Mouse (Mus musculus): ENCODE measurements around the gene Dhx9.
"Not testable (repeated sequence)": the region's sequence is repeated elsewhere in the genome, so short reads cannot be mapped to it uniquely, and the experiment has no call there.

Gene Dhx9

DNA sequence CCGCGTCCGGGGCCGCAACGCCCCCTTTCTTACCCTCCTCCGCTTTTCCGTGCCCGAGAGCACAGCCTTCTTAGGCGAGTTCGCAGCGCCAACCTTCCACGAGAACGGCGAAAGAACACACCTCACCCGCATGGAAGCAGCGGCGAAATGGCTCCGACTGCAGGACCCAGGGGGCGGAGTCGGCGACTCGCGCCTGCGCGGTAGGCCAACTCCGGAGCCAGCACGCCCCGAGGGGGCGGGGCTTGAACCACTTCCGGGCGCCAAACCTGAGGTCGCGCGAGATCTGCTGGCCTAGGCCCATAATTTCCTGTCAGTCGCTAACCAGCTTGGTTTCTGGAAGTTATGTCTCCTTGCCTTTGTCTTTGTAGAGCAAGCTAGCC lies at the start of gene Dhx9:
Dhx9 (minus strand) TSS at position 161 of the 380 bp plus-strand sequence.
- DNase-seq (ENCODE audit: low spot score in 2 of 2) = peak; percentile 99

DNA sequence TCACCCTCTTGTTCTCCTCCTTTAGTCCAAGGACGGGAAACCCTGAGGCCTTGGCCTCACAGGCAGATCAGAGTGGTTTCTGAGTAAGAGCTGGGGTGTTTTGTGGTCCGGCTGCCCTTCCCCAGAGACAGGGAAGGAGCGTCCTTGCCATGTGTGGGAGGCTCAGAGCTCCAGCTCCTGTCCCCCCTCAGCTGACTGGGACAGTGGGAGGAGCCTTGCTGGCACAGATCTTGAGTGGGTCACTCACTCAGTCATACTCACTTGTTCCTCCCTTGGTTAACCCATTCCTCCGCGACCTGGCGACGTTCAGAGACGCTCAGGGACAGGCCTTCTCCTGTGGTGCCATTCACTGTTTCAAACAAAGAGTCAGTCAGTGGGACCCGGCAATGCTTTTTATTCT lies 48.2 kb upstream of the Dhx9 start:
- peak in 1 of 2 experiments; percentile 25 for DNase-seq (ENCODE audit: low spot score in 2 of 2)

DNA sequence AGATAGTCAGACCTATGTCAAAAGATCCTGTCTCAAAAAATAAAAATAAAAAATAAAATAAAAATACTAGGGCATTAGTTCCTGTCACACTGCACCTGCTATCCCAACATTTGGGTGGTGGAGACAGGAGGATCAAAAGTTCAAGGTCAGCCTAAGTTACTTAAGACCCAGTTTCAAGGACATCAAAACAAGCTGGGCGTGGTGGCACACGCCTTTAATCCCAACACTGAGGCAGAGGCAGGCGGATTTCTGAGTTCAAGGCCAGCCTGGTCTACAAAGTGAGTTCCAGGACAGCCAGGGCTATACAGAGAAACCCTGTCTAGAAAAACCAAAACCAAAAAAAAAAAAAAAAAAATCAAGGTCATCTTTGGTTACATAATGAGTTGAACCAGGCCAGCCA lies 45.4 kb upstream of the Dhx9 start:
- not testable (repeated sequence) for DNase-seq (ENCODE audit: low spot score in 2 of 2)

DNA sequence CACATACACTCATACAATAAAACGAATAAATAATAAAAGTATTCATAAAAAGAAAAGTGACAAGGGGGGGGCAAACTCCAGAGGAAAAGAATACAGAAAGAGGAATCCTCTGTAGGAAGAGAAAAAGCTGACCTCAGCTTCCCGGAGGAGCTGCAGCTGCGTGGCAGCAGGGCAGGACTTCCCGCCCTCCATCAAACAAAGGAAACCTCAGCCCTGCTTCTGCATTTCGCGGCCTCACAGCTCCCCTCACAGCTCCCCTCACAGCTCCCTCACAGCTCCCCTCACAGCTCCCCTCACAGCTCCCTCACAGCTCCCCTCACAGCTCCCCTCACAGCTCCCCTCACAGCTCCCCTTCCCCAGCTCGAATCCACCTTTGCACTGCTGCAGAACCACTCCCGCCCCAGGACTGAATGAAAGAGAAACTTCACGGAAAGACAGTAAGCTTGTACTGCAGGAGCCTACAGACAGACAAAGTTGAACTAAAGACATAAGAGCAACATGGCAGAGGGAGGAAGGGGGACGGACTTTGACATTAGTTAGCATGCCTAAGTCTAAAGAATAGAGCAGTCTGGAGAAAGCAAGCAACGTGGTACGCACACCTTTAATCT lies 44.9 kb upstream of the Dhx9 start:
- DNase-seq (ENCODE audit: low spot score in 2 of 2) = no peak

DNA sequence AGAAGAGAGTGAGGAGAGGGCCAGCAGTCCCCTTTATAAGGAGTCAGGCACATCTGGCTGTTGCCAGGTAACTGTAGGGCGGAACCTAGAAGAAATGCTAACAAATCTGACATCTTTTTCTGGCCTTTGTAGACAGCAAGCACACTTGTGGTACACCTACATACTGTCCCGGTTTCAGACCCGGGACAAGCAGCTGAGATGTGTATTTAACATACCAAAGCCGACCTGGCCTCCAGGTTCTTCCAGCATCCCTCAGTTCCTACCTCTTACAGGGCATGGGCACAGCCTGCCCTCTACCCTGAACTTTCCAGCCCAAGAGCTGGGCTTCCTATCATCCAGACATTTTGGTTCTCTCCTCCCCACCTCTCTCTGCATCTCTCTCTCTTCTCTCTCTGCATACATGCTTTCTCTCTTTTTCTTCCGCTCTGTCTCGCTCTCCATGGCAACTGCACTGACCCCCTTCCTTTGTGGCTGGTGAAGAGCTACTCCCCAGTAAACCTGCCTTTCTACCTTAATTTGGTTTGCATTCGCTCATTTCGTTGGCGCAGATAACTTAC lies 44.3 kb upstream of the Dhx9 start:
- no peak for DNase-seq (ENCODE audit: low spot score in 2 of 2)

DNA sequence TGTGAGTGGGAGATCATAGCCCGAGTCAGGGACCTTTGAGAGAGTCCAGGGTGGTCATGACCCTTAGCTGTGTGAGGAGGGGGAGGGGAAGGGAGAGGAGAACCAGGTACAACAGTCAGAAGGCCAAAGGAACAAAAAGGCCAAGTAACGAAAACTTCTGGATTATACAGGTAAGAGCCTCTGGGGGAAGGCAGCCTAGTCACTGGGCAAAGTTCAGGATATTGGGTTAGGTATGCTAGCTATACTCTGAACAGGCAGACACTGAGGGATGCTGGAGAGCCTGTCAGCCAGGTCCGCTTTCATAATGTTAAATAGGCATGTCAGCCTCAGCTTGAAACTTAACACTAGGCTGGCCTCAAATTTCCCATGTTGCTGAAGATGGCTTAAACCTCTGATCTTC lies 34.7 kb upstream of the Dhx9 start:
- DNase-seq (ENCODE audit: low spot score in 2 of 2) = no peak

DNA sequence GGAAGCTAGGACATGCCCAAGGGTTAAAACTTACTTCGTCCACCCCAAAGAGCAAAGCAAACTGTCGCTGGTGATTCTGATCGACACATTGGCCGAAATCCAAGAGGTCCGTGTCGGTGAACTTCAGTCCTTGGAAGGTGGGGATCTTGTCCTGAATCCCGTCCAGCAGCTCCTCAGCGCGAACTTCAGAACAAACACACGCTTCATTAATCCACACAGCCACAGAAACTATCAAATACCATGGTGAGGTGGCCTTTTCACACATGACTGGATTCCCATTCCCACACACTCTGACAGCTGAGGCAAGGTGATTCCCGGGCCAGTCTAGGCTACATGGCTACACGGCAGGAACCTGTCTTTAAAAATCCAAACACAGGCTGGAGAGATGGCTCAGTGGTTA lies 27.9 kb upstream of the Dhx9 start:
- no peak for DNase-seq (ENCODE audit: low spot score in 2 of 2)

DNA sequence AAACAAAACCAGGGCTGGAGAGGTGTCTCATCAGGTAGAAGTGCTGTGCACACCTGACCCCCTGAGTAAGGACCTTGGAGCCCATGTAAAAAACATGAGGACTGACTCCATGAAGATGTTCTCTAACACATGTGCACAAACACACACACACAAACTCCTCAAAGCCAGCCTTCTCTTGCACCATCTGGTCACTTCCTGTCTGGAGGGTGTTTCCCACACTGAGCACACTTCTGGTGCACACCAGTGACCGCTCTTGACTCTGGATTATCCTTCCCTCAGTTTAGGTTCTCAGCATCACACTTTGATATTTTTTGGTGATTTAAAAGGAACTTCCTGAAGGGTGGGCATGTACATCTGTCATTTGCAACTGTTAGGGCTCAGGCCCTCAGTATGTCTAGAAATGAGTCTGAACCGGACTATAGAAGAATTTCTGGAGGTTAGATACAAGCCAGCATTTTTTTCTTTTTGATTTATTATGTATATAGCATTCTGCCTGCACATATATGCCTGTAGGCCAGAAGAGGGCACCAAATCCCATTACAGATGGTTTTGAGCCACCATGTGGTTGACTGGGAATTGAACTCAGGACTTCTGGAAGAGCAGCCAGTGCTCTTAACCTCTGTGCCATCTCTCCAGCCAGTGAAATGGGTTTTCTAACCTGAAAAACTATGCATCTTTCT lies 23.0 kb upstream of the Dhx9 start:
- DNase-seq (ENCODE audit: low spot score in 2 of 2) = no peak

DNA sequence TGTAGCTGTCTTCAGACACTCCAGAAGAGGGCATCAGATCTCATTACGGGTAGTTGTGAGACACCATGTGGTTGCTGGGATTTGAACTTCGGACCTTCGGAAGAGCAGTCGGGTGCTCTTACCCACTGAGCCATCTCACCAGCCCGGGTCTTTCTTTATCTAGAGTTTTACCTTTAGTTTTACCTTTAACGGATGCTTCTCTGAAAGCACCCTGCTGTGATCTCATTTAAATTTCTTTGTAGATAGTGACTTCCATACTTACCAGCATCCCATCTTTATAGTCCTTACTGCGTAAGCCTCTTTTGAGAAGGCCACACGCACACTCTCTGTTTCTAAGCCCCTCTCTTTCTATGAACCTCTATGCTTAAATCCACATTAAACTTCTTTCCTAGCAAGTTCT lies 22.1 kb upstream of the Dhx9 start:
- DNase-seq (ENCODE audit: low spot score in 2 of 2) = not testable (repeated sequence)

DNA sequence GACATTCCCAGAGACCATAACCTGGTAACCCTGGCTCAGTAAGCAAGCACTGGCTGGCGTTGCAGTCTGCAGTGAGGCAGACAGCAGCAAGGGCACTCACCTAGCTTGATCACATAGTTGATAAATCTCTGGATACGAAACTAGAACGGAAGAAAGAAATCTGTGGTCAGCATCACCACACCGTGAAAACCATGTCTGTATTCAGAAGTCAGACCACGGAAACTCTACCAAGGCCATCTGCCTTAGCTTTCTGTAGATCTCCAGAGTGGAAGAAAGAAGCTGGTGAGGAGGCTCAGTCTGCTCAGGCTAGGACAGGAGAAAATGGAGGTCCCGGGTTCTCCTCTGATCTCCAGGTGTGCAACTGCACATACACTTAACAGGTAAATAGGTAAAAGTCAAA lies 21.6 kb upstream of the Dhx9 start:
- no peak for DNase-seq (ENCODE audit: low spot score in 2 of 2)

DNA sequence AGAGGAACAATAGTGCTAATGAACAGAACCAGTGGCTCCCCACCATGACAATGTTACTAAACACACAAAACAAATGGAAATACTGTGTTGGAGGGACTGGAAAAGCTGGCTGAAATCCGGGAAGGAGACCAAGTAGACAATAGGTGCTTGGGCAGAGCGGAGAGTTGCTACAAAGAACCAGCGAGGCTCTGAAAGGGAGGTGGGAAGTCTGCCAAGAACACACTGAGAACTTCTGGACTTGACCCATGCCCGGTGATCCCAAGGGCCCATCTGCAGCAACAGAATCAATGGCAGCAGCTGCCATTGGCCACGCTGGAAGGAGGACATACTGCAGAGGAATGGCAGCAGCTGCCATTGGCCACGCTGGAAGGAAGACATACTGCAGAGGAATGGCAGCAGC lies 18.8 kb upstream of the Dhx9 start:
- DNase-seq (ENCODE audit: low spot score in 2 of 2) = peak in 1 of 2 experiments; percentile 35

DNA sequence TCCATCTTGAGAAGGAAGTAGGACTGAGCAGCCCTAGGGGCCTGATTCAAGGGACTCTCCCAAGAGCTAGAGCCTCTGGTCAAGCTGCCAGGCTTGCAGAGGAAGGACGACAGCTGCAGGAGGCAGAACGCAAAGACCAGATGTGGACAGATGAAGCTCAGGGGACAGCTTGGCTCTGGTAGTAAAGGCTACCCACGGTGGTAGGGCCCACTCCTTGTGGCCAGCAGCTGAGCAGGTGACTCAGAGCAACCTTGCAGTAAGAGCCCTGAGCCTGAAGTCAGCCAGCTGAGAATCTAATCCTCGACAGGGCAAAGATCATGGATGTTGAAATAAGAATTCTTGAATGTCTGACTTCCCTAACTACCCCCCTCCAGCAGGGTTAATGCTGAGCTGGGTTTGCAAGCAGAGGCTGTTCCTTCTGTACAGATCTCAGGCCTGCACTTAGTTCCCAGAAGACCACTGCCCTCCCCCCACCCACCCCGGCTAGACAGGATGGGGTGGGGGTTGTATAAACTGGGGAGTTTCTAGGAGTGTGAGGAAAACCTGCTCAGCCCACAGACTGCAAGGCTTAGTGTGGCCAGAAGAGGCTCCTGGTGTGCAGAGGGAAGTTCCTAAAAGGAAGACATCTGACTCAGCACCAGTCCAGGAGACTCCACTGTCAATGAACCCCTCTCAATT lies 14.3 kb upstream of the Dhx9 start:
- no peak for DNase-seq (ENCODE audit: low spot score in 2 of 2)

DNA sequence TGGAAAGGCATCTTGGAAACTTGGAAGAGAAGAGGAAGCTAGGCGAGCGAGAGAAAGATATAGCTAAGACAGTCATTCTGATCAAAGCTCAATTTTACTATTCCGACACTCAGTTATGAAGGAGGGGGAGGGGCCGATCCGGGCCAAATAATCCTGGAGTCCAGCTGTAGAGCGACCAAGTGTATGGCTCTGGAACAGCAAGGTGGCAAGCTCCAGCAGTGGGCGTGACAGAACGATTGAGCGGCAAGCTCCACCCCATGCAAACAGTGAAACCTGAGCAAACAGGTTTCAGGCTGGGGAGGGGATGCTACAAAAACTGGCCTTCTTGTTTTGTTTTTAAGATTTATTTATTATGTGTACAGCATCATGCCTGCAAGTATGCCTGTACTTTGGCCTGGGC lies 12.6 kb upstream of the Dhx9 start:
- no peak for DNase-seq (ENCODE audit: low spot score in 2 of 2)

DNA sequence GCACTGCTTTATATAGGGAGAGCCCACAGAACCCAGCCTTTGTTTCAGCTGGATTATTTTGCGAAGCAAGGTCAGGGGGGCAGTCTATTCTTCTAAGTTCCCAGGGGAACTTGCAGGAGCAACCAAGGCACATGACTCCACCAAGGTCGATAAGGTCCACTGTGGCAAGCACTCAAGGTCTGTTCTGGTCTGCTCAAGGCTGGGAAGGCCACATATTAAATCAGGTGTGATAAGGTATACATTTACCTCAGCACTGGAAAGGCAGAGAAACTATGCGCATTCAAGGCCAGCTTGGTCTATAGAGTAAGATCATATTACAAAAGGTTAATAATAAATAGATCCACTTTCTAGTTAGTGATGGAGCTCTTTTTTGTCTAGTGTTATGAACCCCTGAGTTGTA lies 8.6 kb upstream of the Dhx9 start:
- DNase-seq (ENCODE audit: low spot score in 2 of 2) = no peak

DNA sequence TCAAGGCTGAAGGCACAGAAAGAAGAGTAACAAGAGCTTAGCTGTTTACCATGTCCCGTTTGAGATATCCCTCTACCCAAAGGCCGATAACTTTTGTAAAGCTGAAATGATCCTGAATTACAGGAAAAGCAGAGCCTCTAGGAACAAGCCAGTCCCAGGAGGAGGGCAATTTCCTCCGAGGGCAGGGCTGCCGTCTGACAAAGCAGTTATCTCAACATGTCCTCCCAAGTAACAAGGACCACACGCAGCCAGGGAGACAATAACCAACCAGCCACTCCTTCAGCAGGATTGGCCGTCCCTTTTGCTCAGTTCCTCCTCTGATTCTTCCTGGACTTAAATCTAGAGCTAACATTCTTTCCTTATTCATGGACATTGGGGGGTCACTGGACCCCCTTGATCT lies 6.5 kb upstream of the Dhx9 start:
- DNase-seq (ENCODE audit: low spot score in 2 of 2) = no peak

DNA sequence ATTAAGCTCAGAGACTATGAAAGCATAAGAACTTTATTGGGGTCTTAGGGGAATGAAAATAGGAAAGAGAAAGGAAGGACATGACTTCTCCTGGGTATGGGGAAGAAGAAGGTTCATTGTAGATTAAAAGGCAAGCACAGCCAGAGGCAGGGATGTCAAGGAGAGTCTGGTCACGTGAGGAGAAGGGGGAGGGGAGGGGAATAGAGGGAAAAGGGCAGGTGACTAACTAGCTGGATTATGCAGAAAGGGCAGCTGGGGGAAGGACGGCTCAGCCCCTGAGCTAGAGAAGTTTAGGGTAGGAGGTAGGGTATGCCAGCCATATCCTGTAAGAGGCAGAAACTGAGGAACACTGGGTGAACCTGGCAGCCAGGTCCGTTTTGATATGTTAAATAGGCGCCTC lies 5.9 kb upstream of the Dhx9 start:
- no peak for DNase-seq (ENCODE audit: low spot score in 2 of 2)

DNA sequence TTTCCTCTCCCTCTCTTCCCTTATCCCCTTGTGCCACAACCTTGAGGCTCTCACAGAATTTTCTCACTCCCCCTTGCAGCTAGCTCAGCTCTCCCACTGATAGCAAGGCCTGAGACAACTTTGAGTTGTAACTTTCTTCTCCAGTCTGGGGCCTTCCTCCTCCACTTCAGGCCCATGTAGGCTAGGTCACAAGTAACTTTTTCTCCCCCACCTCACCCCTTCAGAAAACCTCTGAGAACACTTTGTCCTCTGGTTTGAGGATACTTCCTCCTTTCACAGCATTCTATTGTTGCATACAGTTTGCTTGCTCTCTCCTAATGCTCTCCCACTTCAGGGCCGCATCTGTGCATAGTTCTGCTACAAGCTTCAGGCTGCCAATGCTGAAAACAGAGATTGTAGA lies 4.4 kb upstream of the Dhx9 start:
- DNase-seq (ENCODE audit: low spot score in 2 of 2) = no peak

DNA sequence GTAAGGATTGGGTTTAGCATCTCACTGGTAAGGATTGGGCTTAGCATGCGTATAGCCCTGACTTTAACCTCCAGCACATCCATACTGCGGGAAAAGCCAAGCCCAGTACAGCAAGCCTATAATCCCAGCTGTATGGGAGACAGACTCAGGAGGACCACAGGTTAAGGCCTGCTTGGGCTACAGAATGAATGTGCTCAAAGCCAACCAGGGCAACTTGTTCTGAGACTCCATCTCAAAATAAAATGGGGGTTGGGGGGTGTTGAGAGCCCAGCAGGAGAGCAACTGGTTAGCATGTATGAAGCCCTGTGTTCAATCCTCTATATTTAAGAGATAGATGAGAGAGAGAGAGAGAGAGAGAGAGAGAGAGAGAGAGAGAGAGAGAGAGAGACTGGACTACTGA lies 3.9 kb upstream of the Dhx9 start:
- DNase-seq (ENCODE audit: low spot score in 2 of 2) = no peak

DNA sequence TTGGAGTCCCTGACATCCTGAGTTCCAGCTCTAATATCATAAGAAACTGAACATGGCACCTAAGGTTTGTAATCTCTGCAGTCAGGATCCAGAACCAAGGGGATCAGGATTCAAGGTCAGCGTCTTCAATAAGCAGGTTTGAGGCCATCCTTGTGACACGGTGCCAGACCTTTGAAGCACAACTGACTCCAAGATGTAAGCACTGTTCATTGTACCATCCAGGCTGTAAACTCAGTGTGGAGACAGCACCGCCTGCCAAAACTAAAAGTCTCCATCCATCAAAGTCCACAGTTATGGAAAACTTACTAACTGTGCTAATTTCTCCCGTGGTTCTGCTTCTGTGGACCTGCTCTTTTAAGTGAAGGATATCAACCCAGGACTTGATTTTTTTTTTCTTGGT lies 2.5 kb upstream of the Dhx9 start:
- DNase-seq (ENCODE audit: low spot score in 2 of 2) = no peak

DNA sequence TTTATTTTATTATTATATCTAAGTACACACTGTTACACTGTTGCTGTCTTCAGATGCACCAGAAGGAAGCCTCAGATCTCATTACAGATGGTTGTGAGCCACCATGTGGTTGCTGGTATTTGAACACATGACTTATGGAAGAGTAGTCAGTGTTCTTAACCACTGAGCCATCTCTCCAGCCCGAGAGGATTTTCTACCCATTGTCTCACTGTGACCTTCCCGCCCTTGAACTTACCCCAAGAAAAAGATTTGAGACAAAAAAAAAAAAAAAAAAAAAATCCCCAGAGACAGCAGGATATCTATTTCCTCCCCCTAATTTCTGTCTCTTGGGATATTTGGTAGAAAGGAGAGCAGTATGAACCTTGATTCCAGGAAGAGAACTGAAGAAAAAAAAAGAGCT lies 2.1 kb upstream of the Dhx9 start:
- no peak for DNase-seq (ENCODE audit: low spot score in 2 of 2)

DNA sequence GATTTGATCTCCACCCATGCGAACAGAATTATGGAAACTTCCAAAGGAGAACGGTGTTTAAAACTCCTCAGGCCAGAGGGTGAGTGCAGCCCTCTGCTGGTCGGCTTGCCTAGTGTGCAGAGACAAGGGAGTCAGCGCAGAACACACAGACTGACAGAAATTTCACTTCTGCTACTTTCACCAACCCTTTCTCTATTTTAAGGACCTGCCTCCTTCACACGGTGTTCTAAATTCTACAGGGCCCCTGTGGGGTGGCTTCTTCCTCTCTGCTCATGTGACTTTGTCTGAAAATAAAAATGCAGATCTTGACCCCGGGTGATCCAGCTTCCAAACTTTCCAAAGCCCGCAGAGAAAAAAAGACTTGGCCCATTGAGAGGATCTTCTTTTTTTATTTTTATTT lies 1.7 kb upstream of the Dhx9 start:
- DNase-seq (ENCODE audit: low spot score in 2 of 2) = no peak

DNA sequence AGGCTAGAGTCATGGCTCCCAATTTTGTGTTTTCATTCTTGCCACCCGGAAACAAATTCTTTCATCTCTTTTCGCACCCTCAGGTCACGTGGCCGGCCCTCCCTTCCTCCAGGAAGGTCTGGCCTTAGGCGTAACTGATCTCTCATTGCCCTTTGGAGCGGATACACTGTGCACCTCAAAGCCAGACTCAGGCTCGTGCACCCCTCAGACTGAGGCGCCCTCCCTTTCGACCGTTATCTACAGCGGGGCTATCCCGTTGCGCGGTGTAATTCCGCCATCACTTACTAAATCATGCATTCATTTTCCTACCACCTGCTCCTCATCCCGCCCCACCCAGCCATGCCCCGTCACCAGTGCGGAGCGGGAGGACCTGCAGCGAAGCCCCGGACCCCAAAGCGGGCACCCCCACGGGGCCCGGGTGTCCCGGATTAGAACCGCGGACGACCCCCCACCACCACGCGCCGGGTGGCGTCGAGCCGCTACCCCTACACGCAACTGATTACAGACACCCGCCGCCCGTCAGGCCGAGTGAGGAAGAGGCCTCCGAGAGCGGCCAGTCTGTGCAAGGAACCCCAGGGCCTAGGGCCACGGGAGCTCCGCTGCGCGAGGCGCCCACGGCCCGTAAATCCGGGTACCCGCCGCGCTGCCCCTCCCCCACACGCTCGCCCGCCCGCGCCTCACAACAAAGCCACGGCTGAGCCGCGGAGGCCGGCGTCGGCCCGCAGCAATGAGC lies 527 bp downstream of the Dhx9 start:
- DNase-seq (ENCODE audit: low spot score in 2 of 2) = peak in 1 of 2 experiments; percentile 47

Data from urinary bladder, postnatal 4 days (tissue).